Mouse (Mus musculus): ENCODE measurements around the gene Cebpz. TPM values are rescaled to one million over a fixed set of nuclear protein-coding genes. Genes with fewer than 3 reads are reported as not detected.
A peak's percentile ranks its signal among the peaks of the same experiment; 100 is the strongest.

The Cebpz gene
- polyA plus RNA-seq, 1 experiment: 21.5 TPM

DNA sequence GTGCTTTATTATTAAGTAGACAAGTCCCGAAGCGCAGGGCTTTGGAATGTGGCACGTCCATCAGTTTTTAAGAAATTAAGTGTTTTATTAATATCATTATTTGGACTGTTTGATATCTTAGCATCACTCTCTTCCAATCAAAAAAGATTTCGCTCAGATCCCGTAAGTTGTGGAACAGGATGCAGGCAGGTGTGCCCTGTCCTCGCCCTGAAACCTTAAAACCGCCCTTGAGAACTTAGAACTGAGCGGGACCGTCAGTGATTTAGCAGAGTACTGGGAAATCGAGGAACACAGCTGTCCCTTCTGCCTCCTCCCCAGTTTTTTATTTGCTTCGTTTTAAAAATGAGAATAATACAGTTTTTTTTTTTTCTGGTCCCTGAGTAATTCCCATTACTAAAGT lies 20.0 kb downstream of the Cebpz start:
- under 1% methylated on average over 11 of the region's 11 CpGs for WGBS
- H3K27me3 ChIP-seq (ENCODE audit: control insufficient read depth, insufficient read depth, low read length): no peaks in the 10 kb centered on the region
- peaks cover 5% of the 10 kb centered on the region; the same call in 1 of the 2 replicates for H3K4me1 ChIP-seq (ENCODE audit: control insufficient read depth, insufficient read depth, low read length)
- peak overlapping the region; percentile 54; the same call in 1 of the 2 replicates for H3K27ac ChIP-seq (ENCODE audit: insufficient read depth, low read length)
- DNase-seq: no peak
- TF ChIP-seq CTCF (IDR thresholded peaks at IDR 0.05; ENCODE audit: borderline replicate concordance, insufficient read depth, low read depth, low read length) (no peak), POLR2A (IDR thresholded peaks at IDR 0.05; ENCODE audit: borderline replicate concordance, insufficient read depth, low read length) (no peak)
- peak overlapping the region; percentile 85 for H3K4me3 ChIP-seq (replicated peaks; ENCODE audit: insufficient read depth, low read depth, low read length)

DNA sequence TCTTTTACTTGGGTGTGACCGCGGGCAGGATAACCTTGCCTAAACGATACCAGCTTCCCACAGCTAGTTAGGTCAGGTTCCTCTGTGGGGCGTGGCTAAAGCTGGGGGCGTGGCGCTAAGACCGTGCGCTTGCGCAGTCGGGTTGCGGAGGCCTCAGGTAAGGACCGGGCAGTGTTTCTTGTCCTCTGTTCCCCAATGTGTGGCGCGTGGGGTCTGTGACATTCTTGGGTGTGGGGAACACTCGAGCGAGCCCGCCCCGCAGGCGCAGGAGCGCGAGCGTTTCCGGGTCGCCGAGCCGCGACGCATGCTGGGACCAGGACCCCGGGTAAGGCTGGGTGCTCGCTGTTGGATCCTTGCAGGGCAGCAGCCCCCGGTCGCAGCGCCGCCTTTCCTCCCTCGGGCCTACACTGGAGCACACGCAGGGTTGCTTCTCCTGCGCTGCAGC lies 20.5 kb downstream of the Cebpz start, which contains the start of gene Cebpzos:
Gene Cebpzos (plus strand): TSS at position 132 of the 445 bp plus-strand sequence.
- under 1% methylated on average over 37 of the region's 37 CpGs for WGBS

DNA sequence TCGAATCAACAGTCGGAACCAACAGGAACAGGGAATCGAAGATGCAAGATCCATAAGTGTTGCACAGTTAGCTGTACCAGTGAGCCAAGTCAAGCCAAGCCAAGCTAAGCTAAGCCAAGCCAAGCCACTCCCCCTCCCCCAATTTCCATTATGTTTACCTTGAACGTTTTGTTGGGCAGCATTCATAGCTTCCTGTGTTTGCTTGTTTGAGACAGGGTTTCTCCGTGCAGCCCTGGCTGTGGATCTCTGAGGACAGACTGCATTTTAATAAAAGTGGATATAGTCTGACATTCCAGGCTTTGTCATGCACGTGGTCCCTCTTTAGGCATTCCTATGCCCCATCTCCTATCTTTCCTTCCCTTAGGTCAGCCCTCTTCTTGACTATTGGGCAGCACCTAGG lies 21.1 kb downstream of the Cebpz start:
- TF ChIP-seq CTCF (IDR thresholded peaks at IDR 0.05; ENCODE audit: borderline replicate concordance, insufficient read depth, low read depth, low read length) (no peak), POLR2A (IDR thresholded peaks at IDR 0.05; ENCODE audit: borderline replicate concordance, insufficient read depth, low read length) (no peak)
- H3K27ac ChIP-seq (ENCODE audit: insufficient read depth, low read length): no peak overlapping the region
- WGBS: 27% methylated on average over 6 of the region's 6 CpGs
- peaks cover 5% of the 10 kb centered on the region; the same call in 1 of the 2 replicates for H3K4me1 ChIP-seq (ENCODE audit: control insufficient read depth, insufficient read depth, low read length)
- DNase-seq: no peak
- H3K4me3 ChIP-seq (replicated peaks; ENCODE audit: insufficient read depth, low read depth, low read length): peak overlapping the region; percentile 85
- H3K27me3 ChIP-seq (ENCODE audit: control insufficient read depth, insufficient read depth, low read length): no peaks in the 10 kb centered on the region

More for the DNA sequence above, 20.5 kb downstream of the Cebpz start, which contains the start of gene Cebpzos:
- Histone ChIP-seq H3K27me3 (ENCODE audit: control insufficient read depth, insufficient read depth, low read length) (no peaks in the 10 kb centered on the region), H3K4me1 (ENCODE audit: control insufficient read depth, insufficient read depth, low read length) (peaks cover 5% of the 10 kb centered on the region; the same call in 1 of the 2 replicates), H3K27ac (ENCODE audit: insufficient read depth, low read length) (peak within 1 kb of the TSS; percentile 54; the same call in 1 of the 2 replicates), H3K4me3 (replicated peaks; ENCODE audit: insufficient read depth, low read depth, low read length) (peak within 1 kb of the TSS; percentile 85)
- TF ChIP-seq CTCF (IDR thresholded peaks at IDR 0.05; ENCODE audit: borderline replicate concordance, insufficient read depth, low read depth, low read length): no peak
- peak; percentile 84 for TF ChIP-seq POLR2A (IDR thresholded peaks at IDR 0.05; ENCODE audit: borderline replicate concordance, insufficient read depth, low read length)
- DNase-seq: peak; percentile 93

DNA sequence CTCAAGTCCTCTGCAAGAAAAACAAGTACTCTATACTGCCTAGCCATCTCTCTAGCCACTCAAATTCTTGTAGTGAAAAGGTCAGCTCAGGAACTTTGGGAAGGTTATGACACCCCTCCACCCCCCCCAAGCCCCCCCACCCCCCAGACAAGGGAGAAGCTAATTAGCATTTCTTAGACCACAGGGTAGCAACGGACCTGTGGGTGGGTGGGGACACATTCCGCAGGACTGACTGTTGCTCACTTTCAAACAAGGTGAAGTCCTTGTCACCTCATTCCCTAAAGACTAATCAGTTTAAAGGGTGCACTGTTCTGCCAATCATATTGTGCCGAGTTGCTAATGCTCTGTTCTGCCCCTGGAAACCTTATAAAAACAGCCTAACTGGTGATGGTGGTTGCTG lies 22.9 kb downstream of the Cebpz start:
- DNase-seq: no peak
- 83% methylated on average over 3 of the region's 3 CpGs for WGBS
- Histone ChIP-seq H3K27ac (ENCODE audit: insufficient read depth, low read length) (no peak overlapping the region), H3K27me3 (ENCODE audit: control insufficient read depth, insufficient read depth, low read length) (no peaks in the 10 kb centered on the region), H3K4me3 (replicated peaks; ENCODE audit: insufficient read depth, low read depth, low read length) (no peak overlapping the region), H3K4me1 (ENCODE audit: control insufficient read depth, insufficient read depth, low read length) (peaks cover 5% of the 10 kb centered on the region; the same call in 1 of the 2 replicates)
- TF ChIP-seq CTCF (IDR thresholded peaks at IDR 0.05; ENCODE audit: borderline replicate concordance, insufficient read depth, low read depth, low read length): no peak
- TF ChIP-seq POLR2A (IDR thresholded peaks at IDR 0.05; ENCODE audit: borderline replicate concordance, insufficient read depth, low read length): no peak

DNA sequence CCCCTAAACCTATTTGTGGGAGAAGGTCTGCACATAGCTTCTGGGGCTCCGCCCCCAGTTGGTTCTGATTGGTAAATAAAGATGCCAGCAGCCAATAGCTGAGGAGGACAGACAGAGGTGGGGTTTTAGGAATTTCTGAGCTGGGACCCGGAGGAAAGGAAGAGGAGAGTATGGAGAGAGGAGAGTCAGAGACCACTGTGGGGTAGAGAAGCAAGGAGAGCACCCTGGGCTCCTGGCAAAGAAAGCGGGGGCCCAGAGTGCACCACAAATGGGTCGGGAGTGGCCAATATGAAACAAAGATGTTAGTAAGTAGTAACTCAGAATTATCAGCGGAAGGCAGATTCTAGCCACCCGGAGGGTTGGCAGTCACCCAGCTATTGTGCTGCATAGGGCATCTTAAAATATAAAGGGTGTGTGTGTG lies 24.0 kb downstream of the Cebpz start:
- WGBS: 18% methylated on average over 6 of the region's 6 CpGs
- Histone ChIP-seq H3K27me3 (ENCODE audit: control insufficient read depth, insufficient read depth, low read length) (no peaks in the 10 kb centered on the region), H3K4me1 (ENCODE audit: control insufficient read depth, insufficient read depth, low read length) (peaks cover 5% of the 10 kb centered on the region; the same call in 1 of the 2 replicates), H3K4me3 (replicated peaks; ENCODE audit: insufficient read depth, low read depth, low read length) (peak overlapping the region; percentile 77), H3K27ac (ENCODE audit: insufficient read depth, low read length) (no peak overlapping the region)
- peak; percentile 48 to 59 for DNase-seq
- TF ChIP-seq POLR2A (IDR thresholded peaks at IDR 0.05; ENCODE audit: borderline replicate concordance, insufficient read depth, low read length): no peak
- TF ChIP-seq CTCF (IDR thresholded peaks at IDR 0.05; ENCODE audit: borderline replicate concordance, insufficient read depth, low read depth, low read length): no peak

DNA sequence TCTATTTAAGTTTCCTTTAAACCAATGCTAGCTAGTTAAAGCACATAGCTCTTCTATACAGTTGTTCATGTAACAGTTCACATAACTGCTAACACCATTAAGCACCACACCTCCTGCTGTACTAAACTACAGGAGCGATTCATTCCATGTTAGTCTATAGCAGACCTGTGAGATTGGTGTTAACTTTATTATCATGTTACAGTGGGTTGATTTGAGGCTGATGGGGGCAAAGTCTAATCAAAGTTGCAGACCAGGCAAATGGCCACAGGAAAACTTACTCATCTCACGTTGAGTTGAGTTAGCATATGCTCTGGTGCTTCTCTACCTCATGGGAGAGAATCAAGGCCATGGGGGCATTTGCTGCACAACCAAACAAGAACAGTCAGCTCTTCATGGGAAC lies 27.5 kb downstream of the Cebpz start:
- H3K4me1 ChIP-seq (ENCODE audit: control insufficient read depth, insufficient read depth, low read length): no peaks in the 10 kb centered on the region
- H3K4me3 ChIP-seq (replicated peaks; ENCODE audit: insufficient read depth, low read depth, low read length): no peak overlapping the region
- H3K27ac ChIP-seq (ENCODE audit: insufficient read depth, low read length): no peak overlapping the region
- 61% methylated on average over 2 of the region's 2 CpGs for WGBS
- DNase-seq: no peak
- no peak for TF ChIP-seq CTCF (IDR thresholded peaks at IDR 0.05; ENCODE audit: borderline replicate concordance, insufficient read depth, low read depth, low read length)
- no peak for TF ChIP-seq POLR2A (IDR thresholded peaks at IDR 0.05; ENCODE audit: borderline replicate concordance, insufficient read depth, low read length)
- H3K27me3 ChIP-seq (ENCODE audit: control insufficient read depth, insufficient read depth, low read length): no peaks in the 10 kb centered on the region

DNA sequence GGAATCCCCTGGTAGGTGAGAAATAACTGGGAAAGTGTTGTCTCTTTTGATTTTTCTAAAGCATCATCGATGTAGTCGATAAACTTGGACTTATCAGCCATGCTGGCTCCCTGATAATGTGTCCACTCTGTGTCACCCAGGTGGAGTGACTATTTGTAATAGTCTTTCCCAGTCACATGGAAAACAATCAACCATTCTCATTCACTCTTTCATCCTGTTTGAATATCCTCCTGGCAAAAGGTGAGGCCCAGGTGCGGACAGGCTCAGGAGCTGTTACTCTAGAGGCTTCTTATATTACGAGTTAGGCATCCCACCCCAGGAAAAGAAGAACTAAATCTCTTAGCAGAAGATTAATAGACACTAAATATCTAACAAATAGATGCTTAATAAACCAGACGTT lies 30.0 kb downstream of the Cebpz start, which contains the start of gene Sult6b1:
Gene Sult6b1 (minus strand): TSS at position 101 of the 400 bp plus-strand sequence.
- no peak within 1 kb of the TSS for H3K4me3 ChIP-seq (replicated peaks; ENCODE audit: insufficient read depth, low read depth, low read length)

DNA sequence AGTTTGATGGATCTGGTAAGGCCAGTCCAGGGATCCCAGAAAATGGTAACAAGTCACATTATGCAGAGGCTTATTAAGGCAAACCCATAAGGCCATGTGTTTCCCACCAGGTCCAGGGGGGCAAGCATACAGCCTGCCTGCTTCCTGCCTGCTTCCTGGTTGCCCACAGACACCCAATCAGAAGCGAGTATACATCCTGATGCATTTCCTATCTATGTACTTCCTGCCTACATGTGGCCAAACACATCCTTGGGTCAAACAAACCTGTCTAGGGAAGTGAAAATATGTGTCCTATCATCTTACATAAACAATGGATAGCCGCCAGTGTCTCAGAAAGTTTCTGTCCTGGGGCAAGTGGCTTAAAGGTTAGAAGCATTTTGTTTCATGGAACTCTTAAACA lies 33.7 kb downstream of the Cebpz start:
- Histone ChIP-seq H3K4me1 (ENCODE audit: control insufficient read depth, insufficient read depth, low read length) (no peaks in the 10 kb centered on the region), H3K4me3 (replicated peaks; ENCODE audit: insufficient read depth, low read depth, low read length) (no peak overlapping the region), H3K27ac (ENCODE audit: insufficient read depth, low read length) (no peak overlapping the region), H3K27me3 (ENCODE audit: control insufficient read depth, insufficient read depth, low read length) (no peaks in the 10 kb centered on the region)
- no peak for DNase-seq
- TF ChIP-seq POLR2A (IDR thresholded peaks at IDR 0.05; ENCODE audit: borderline replicate concordance, insufficient read depth, low read length) (no peak), CTCF (IDR thresholded peaks at IDR 0.05; ENCODE audit: borderline replicate concordance, insufficient read depth, low read depth, low read length) (no peak)
- WGBS: 86% methylated on average over 2 of the region's 2 CpGs

More for the DNA sequence above, 30.0 kb downstream of the Cebpz start, which contains the start of gene Sult6b1:
- Histone ChIP-seq H3K4me1 (ENCODE audit: control insufficient read depth, insufficient read depth, low read length) (no peaks in the 10 kb centered on the region), H3K27ac (ENCODE audit: insufficient read depth, low read length) (no peak within 1 kb of the TSS), H3K27me3 (ENCODE audit: control insufficient read depth, insufficient read depth, low read length) (no peaks in the 10 kb centered on the region)
- TF ChIP-seq CTCF (IDR thresholded peaks at IDR 0.05; ENCODE audit: borderline replicate concordance, insufficient read depth, low read depth, low read length) (no peak), POLR2A (IDR thresholded peaks at IDR 0.05; ENCODE audit: borderline replicate concordance, insufficient read depth, low read length) (no peak)
- 86% methylated on average over 5 of the region's 5 CpGs for WGBS
- no peak for DNase-seq

Data from cerebellum, adult 2 months (tissue).